Mouse (Mus musculus) lung, postnatal 36 days (tissue): Measurements from ENCODE around the gene Klk1b8.
A peak's percentile ranks its signal among the peaks of the same experiment; 100 is the strongest.
"Not testable (repeated sequence)": the region's sequence is repeated elsewhere in the genome, so short reads cannot be mapped to it uniquely, and the experiment has no call there.

Experiments used
- DNase-seq: peaks from one replicate; pipeline ENCODE4 v3.0.0; 2022; ENCODE audit warnings: mixed read lengths

Gene Klk1b8

GRCm38 (mm10) chr7:43950364-43950763 is at the start of gene Klk1b8:
TSS of gene Klk1b8 (plus strand) at chr7:43950664.
- no peak for DNase-seq

- peak; percentile 4 for DNase-seq
Observed at GRCm38 (mm10) chr7:43914821-43915220, 35.6 kb upstream of the Klk1b8 start.

DNA sequence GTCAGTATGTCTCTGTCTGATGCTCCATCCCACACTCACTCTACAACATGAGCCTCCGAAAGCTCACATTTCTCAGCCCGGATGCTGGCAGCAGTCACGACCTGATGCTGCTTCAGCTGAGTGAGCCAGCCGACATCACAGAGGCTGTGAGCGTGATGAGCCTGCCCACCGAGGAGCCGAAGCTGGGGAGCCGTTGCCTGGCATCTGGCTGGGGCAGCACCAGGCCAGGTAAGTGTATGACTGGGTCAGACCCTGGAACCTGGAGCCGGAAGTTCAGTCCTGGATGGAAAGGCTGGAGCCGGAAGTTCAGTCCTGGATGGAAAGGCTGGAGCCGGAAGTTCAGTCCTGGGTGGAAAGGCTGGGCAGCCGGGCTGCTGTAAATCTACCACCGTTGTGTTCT is 32.0 kb upstream of the Klk1b8 start:
- no peak for DNase-seq

- no peak for DNase-seq
Observed at GRCm38 (mm10) chr7:43918871-43919270, 31.6 kb upstream of the Klk1b8 start.

- DNase-seq: peak; percentile 76
Observed at GRCm38 (mm10) chr7:43919559-43920451, 30.7 kb upstream of the Klk1b8 start.

DNA sequence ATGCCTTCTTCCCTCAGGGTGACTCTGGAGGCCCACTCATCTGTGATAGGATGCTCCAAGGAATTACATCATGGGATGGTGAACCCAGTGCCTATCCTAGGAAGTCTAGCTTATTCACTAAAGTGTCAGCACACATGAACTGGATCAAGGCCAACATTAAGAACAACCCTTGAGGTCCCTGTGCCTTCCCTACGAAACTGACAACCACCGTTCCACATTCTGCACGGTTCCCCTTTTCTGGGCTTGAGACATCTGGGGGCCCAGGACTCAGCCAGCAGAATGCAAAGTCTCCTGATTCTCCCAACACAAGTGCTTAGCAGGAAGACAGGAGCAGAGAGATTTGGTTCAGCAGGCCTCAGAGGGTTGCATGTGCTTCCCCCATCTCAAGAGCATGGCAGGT is 29.9 kb upstream of the Klk1b8 start:
- DNase-seq: peak; percentile 13

DNA sequence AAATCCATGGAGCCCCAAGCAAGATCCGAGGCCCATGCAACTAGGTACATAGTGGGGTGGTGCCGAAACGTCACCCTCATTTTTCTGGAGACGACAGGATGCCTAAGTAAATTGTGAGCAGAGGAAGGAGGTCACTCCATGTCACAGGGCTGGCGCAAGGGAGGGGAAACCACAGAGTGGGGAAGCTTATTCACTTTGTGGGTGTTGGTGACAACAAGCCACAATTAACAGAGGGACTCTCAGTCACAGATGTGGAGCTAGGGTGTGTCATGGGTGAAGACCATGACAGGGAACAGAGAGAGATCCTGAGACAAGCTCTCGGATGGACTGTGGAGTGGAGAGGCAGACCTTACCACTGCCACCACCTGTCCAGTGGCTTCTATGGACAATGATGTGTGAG is 29.4 kb upstream of the Klk1b8 start:
- peak; percentile 8 for DNase-seq

- DNase-seq: no peak
Observed at GRCm38 (mm10) chr7:43921941-43922340, 28.5 kb upstream of the Klk1b8 start.

GRCm38 (mm10) chr7:43925985-43926384 is 24.5 kb upstream of the Klk1b8 start:
- DNase-seq: no peak

- DNase-seq: peak; percentile 37
Observed at GRCm38 (mm10) chr7:43928521-43928920, 21.9 kb upstream of the Klk1b8 start.

DNA sequence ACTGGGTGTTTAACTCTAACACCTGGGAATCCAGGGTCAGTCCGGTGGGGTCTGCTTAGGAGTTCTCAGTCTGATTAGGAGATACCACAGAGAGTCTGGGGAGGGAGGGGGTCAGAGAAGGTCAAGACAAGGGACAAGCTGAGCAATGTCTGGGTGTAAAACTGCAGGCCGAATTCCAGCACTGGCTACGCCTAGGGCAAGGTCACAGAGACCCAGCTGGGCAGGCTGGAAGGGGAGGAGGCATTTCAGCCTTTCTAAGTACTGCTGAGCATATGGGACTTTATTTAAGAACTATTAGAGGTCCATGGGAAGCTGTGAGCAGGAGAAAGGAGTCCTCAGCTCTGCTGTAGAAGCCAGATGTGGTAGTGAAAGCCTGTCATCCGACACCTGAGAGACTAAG is 18.1 kb upstream of the Klk1b8 start:
- DNase-seq: no peak

DNA sequence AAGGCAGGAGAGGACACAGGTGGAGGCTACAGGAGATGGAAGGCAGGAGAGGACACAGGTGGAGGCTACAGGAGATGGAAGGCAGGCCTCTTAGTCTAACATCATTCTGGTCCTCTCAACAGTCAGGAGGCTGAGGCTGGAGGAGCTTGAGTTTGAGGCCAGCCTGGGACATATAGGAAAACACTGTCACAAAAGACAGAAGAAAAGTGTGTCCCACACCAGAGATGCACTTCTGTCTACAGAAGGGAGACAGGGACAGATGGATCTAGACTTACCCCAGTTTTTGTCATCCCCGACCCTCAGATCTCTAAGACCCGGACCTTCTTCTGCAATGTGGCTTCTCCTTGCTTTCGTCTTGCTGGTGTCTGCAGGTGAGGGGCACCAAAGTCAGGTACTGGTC is 17.0 kb upstream of the Klk1b8 start, which contains the start of gene Klk15:
Klk15 (plus strand) TSS at position 301 of the 400 bp plus-strand sequence.
- no peak for DNase-seq

- no peak for DNase-seq
Observed at GRCm38 (mm10) chr7:43934747-43935146, 15.7 kb upstream of the Klk1b8 start.

DNA sequence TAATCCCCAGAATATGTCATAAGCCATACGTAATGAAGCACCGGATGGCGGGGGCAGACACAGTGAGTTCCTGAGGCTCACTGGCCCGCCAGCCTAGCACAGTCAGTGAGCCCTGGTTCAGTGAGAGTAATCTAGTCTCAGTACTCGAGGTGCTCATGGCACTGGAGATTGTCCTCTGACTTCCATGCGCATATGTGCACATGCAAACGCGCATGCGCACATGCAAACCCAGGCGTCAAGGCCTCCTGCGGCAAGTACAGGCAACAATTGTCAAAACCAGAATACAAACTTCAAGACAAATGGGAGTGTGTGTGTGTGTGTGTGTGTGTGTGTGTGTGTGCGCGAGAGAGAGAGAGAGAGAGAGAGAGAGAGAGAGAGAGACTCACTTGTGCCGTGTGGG is 13.9 kb upstream of the Klk1b8 start:
- DNase-seq: no peak

DNA sequence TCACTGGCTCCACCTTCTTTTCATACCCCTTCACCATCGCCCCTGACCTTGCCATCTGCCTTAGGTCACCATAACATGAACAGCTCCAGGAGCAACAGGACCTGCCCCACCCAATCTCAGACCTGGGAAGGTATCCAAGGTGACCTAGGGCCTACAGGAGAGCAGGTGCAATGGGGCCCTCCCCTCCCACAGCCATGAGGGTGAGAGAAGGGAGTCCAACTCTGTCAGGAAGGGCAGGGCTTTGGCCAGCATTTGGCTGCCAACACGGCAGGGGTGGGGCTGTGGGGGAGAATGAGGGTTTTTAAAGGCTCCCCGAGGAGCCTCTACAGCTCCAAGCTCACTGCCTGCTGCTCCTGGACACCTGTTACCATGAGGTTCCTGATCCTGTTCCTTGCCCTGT is 8.2 kb upstream of the Klk1b8 start:
- DNase-seq: not testable (repeated sequence)

- no peak for DNase-seq
Observed at GRCm38 (mm10) chr7:43944727-43945264, 5.7 kb upstream of the Klk1b8 start.

- no peak for DNase-seq
Observed at GRCm38 (mm10) chr7:43952703-43953102, 2.2 kb downstream of the Klk1b8 start.

GRCm38 (mm10) chr7:43966451-43966850 is 16.0 kb downstream of the Klk1b8 start, which contains the start of gene Klk1b1:
TSS of gene Klk1b1 (plus strand) at chr7:43966751.
- DNase-seq: no peak

DNA sequence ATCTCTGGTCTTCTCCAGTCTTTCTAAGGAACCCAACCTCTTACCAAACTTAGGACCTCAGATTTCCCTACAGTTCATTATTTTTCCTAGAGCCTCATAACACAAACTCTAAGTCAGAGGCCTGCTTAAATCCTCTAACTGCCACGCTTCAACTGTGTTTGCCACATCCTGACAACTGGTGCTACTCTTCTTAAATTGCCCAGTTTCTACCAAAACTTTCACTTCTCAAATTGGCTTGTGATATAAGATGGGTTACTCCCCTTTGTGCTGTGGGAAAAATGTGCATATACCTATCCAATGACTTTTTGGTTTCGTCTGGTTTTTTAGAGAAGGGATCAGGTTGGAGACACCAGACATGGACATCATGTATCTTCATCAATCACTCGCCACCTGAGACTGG is 16.6 kb downstream of the Klk1b8 start:
- no peak for DNase-seq

DNA sequence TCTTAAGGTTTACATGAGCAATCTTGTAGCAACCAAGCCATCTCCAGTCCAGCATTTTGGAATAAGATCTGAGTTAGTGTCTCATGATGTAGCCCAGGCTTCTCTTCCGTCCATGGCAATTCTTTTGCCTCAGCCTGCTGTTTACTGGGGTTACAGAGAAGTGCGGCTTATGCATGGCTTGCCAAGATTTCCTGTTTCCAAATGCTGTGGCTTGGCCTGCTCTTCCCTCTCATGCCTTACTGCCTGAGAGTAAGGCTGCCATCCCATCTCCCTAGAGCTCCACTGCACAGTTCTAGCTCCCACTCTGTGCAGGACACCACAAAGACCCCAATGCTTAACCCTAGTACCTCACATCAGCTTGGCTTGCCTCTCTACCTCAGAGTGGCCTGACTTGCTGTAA is 17.1 kb downstream of the Klk1b8 start:
- no peak for DNase-seq

DNA sequence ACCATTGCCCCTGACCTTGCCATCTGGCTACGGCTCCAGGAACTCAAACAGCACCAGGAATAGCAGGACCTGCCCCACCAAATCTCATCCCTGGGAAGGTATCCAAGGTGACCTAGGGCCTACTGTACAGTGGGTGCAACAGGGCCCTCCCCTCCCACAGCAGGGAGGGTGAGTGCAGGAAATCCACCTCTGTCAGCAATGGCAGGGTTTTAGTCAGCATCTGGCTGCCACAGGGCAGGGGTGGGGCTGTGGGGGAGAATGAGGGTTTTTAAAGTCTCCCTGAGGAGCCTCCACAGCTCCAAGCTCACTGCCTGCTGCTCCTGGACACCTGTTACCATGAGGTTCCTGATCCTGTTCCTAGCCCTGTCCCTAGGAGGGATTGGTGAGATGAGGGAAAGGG is 25.3 kb downstream of the Klk1b8 start, which contains the start of gene Klk1b9:
Klk1b9 (plus strand) TSS at position 301 of the 400 bp plus-strand sequence.
- not testable (repeated sequence) for DNase-seq

DNA sequence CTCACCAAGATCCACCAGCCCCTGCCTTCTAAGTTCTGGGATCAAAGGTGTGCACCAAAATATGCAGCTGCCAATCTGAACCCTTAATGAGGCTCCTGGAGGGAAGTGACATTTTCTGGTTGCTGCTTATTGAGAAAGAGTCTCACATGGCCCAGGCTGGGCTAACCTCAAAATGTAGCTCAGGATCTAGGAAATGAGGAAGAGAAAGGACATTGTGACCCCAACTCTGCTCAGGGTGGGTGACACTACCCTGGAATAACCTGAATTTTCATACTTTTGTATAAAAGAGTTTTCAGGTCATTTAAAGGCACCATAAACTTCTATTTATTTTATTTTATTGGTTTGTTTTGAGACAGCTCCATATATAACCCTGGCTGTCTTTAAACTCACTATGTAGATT is 35.2 kb downstream of the Klk1b8 start:
- DNase-seq: peak; percentile 10

DNA sequence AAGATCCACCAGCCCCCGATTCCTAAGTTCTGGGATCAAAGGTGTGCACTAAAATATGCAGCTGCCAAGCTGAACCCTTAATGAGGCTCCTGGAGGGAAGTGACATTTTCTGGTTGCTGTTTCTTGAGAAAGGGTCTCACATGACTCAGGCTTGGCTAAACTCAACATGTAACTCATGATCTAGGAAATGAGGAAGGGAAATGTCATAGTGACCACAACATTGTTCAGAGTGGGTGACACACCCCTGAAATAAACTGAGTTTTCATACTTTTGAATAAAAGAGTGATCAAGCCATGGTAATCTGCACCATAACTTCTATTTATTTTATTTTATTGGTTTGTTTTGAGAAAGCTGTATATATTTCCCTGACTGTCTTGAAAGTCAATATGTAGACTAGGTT is 44.4 kb downstream of the Klk1b8 start:
- peak; percentile 23 for DNase-seq

DNA sequence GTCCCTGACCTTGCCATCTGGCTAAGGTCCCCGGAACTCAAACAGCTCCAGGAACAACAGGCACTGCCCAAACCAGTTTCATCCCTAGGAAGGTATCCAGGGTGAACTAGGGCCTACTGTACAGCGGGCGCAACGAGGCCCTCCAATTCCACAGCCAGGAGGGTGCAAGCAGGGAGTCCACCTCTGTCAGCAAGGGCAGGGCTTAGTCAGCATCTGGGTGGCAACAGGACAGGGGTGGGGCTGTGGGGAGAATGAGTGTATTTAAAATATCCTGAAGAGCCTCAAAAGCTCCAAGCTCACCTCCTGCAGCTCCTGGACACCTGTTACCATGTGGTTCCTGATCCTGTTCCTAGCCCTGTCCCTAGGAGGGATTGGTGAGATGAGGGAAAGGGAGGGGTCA is 45.1 kb downstream of the Klk1b8 start, which contains the start of gene Klk1b11:
Klk1b11 (plus strand) TSS at position 301 of the 400 bp plus-strand sequence.
- not testable (repeated sequence) for DNase-seq
